Mouse (Mus musculus): ENCODE data around the gene Bsg. TPM values are rescaled to one million over a fixed set of nuclear protein-coding genes. Genes with fewer than 3 reads are reported as not detected.

Gene Bsg
- total and polyA plus RNA-seq, 3 experiments: 318 to 700 (median 346) TPM

GRCm38 (mm10) chr10:79681591-79682245, 22.6 kb upstream of the Bsg start, which contains the start of gene Cdc34 (continued):
- TF ChIP-seq HCFC1 (IDR thresholded peaks at IDR 0.05; ENCODE audit: low read depth, low read length): peak; percentile 98
- TF ChIP-seq RCOR1 (IDR thresholded peaks at IDR 0.05; ENCODE audit: low read depth, low read length): 0 out of 2 replicates have a peak, but pooled peaks have one; percentile 14
- TF ChIP-seq POLR2A (IDR thresholded peaks at IDR 0.05; ENCODE audit: control insufficient read depth in 1 of 2, insufficient read depth in 1 of 2, low read depth in 1 of 2, low read length in 2 of 2, poor library complexity in 1 of 2): peak; percentile 59 to 85; a peak in 3 of 4 replicates
- peak; percentile 26; the same call in 1 of the 2 replicates for TF ChIP-seq ETS1 (IDR thresholded peaks at IDR 0.05; ENCODE audit: low read depth, low read length)
- no peak for TF ChIP-seq CHD2 (IDR thresholded peaks at IDR 0.05; ENCODE audit: low read length)

- peak; percentile 50 for DNase-seq (ENCODE audit: low read depth, low spot score)
Observed at GRCm38 (mm10) chr10:79682551-79682915, 21.8 kb upstream of the Bsg start.

GRCm38 (mm10) chr10:79682916-79683582, 21.2 kb upstream of the Bsg start:
- peaks cover 6 to 19% of the 10 kb centered on the region in 2 experiments; a peak in 3 of 4 replicates for H3K4me1 ChIP-seq (ENCODE audit: control insufficient read depth in 1 of 2, insufficient read depth in 2 of 2, low read length in 2 of 2)
- TF ChIP-seq MAZ (IDR thresholded peaks at IDR 0.05; ENCODE audit: low read depth, low read length) (peak; percentile 74; the same call in 1 of the 2 replicates), SIN3A (IDR thresholded peaks at IDR 0.05; ENCODE audit: low read length) (peak; percentile 62), POLR2AphosphoS2 (IDR thresholded peaks at IDR 0.05; ENCODE audit: low read length) (no peak), MYC (IDR thresholded peaks at IDR 0.05; ENCODE audit: low read depth, low read length) (peak; percentile 12; the same call in 1 of the 2 replicates), ZNF384 (IDR thresholded peaks at IDR 0.05; ENCODE audit: low read depth, low read length) (no peak), RCOR1 (IDR thresholded peaks at IDR 0.05; ENCODE audit: low read depth, low read length) (no peak), TBP (IDR thresholded peaks at IDR 0.05; ENCODE audit: low read depth, low read length) (no peak), CHD2 (IDR thresholded peaks at IDR 0.05; ENCODE audit: low read length) (no peak), EP300 (IDR thresholded peaks at IDR 0.05; ENCODE audit: low read depth in 1 of 2, low read length in 2 of 2) (no peak), GABPA (IDR thresholded peaks at IDR 0.05; ENCODE audit: low read depth, low read length) (no peak), USF1 (IDR thresholded peaks at IDR 0.05; ENCODE audit: low read depth, low read length) (no peak), HCFC1 (IDR thresholded peaks at IDR 0.05; ENCODE audit: low read depth, low read length) (no peak), MAX (IDR thresholded peaks at IDR 0.05; ENCODE audit: low read length) (no peak), MXI1 (IDR thresholded peaks at IDR 0.05; ENCODE audit: low read depth, low read length) (peak; percentile 64), GATA1 (IDR thresholded peaks at IDR 0.05; ENCODE audit: low read depth, low read length) (no peak), USF2 (IDR thresholded peaks at IDR 0.05; ENCODE audit: borderline replicate concordance in 1 of 2, insufficient read depth in 1 of 2, low read depth in 1 of 2, low read length in 2 of 2) (no peak)

More at GRCm38 (mm10) chr10:79682551-79682915, 21.8 kb upstream of the Bsg start:
- H3K4me3 ChIP-seq (ENCODE audit: control insufficient read depth in 1 of 2, insufficient read depth in 1 of 2, low read depth in 2 of 2, low read length in 2 of 2): peak overlapping the region; percentile 96 to 98
- peaks cover 6 to 19% of the 10 kb centered on the region in 2 experiments; a peak in 3 of 4 replicates for H3K4me1 ChIP-seq (ENCODE audit: control insufficient read depth in 1 of 2, insufficient read depth in 2 of 2, low read length in 2 of 2)
- H3K79me2 ChIP-seq (ENCODE audit: control insufficient read depth, insufficient read depth, low read length, poor library complexity): peaks cover 32% of the 10 kb centered on the region
- peak overlapping the region; percentile 59 for H3K27ac ChIP-seq (ENCODE audit: control insufficient read depth, low read depth, low read length)
- TF ChIP-seq MYC (IDR thresholded peaks at IDR 0.05; ENCODE audit: low read depth, low read length) (0 out of 2 replicates have a peak, but pooled peaks have one; percentile 36), POLR2AphosphoS5 (IDR thresholded peaks at IDR 0.05; ENCODE audit: borderline replicate concordance, low read depth, low read length) (no peak), ZC3H11A (IDR thresholded peaks at IDR 0.05; ENCODE audit: low read depth, low read length) (no peak), UBTF (IDR thresholded peaks at IDR 0.05; ENCODE audit: borderline replicate concordance, insufficient read depth, low read depth, low read length) (no peak), BHLHE40 (IDR thresholded peaks at IDR 0.05; ENCODE audit: borderline replicate concordance, low read depth, low read length) (peak; percentile 42; the same call in 1 of the 2 replicates), HCFC1 (IDR thresholded peaks at IDR 0.05; ENCODE audit: low read depth, low read length) (no peak), POLR2AphosphoS2 (IDR thresholded peaks at IDR 0.05; ENCODE audit: low read length) (no peak), JUND (IDR thresholded peaks at IDR 0.05; ENCODE audit: low read depth, low read length) (no peak), NRF1 (IDR thresholded peaks at IDR 0.05; ENCODE audit: insufficient read depth, low read depth, low read length, poor library complexity, severe bottlenecking) (0 out of 2 replicates have a peak, but pooled peaks have one; percentile 17), ZMIZ1 (IDR thresholded peaks at IDR 0.05; ENCODE audit: low read depth, low read length) (no peak), RAD21 (IDR thresholded peaks at IDR 0.05; ENCODE audit: low read depth, low read length) (no peak), MAZ (IDR thresholded peaks at IDR 0.05; ENCODE audit: low read depth, low read length) (no peak), ELF1 (IDR thresholded peaks at IDR 0.05; ENCODE audit: low read depth, low read length) (no peak), E2F4 (IDR thresholded peaks at IDR 0.05; ENCODE audit: borderline replicate concordance, low read depth, low read length) (no peak), MXI1 (IDR thresholded peaks at IDR 0.05; ENCODE audit: low read depth, low read length) (peak; percentile 63), MEF2A (IDR thresholded peaks at IDR 0.05; ENCODE audit: extremely low read depth, insufficient replicate concordance, low read depth, low read length, poor library complexity, severe bottlenecking) (no peak), CHD2 (IDR thresholded peaks at IDR 0.05; ENCODE audit: low read length) (no peak), POLR2A (IDR thresholded peaks at IDR 0.05; ENCODE audit: control insufficient read depth in 1 of 2, insufficient read depth in 1 of 2, low read depth in 1 of 2, low read length in 2 of 2, poor library complexity in 1 of 2) (0 out of 4 replicates have a peak, but pooled peaks of 1 of the 2 experiments have one; percentile 5), SMC3 (IDR thresholded peaks at IDR 0.05; ENCODE audit: low read depth, low read length) (no peak), MYB (IDR thresholded peaks at IDR 0.05; ENCODE audit: low read depth, low read length) (no peak), MAX (IDR thresholded peaks at IDR 0.05; ENCODE audit: low read length) (peak; percentile 62)
- H3K9me3 ChIP-seq (replicated peaks; ENCODE audit: insufficient read depth, low read length): no peaks in the 10 kb centered on the region
- peak overlapping the region; percentile 96 for H3K9ac ChIP-seq (ENCODE audit: control insufficient read depth, low read depth, low read length, poor library complexity, severe bottlenecking)
- H3K27me3 ChIP-seq (ENCODE audit: control insufficient read depth in 1 of 2, insufficient read depth in 2 of 2, low read length in 2 of 2): no peaks in the 10 kb centered on the region
- peaks cover 3 to 4% of the 10 kb centered on the region in 2 experiments; a peak in 2 of 4 replicates for H3K36me3 ChIP-seq (ENCODE audit: control insufficient read depth in 1 of 2, insufficient read depth in 2 of 2, low read length in 2 of 2)

More at GRCm38 (mm10) chr10:79682916-79683582, 21.2 kb upstream of the Bsg start:
- H3K36me3 ChIP-seq (ENCODE audit: control insufficient read depth in 1 of 2, insufficient read depth in 2 of 2, low read length in 2 of 2): peaks cover 3 to 4% of the 10 kb centered on the region in 2 experiments; a peak in 2 of 4 replicates
- peak; percentile 74 for DNase-seq (ENCODE audit: low read depth, low spot score)
- peaks cover 32% of the 10 kb centered on the region for H3K79me2 ChIP-seq (ENCODE audit: control insufficient read depth, insufficient read depth, low read length, poor library complexity)
- peak overlapping the region; percentile 96 for H3K9ac ChIP-seq (ENCODE audit: control insufficient read depth, low read depth, low read length, poor library complexity, severe bottlenecking)
- no peaks in the 10 kb centered on the region for H3K9me3 ChIP-seq (replicated peaks; ENCODE audit: insufficient read depth, low read length)
- peak overlapping the region; percentile 96 to 98 for H3K4me3 ChIP-seq (ENCODE audit: control insufficient read depth in 1 of 2, insufficient read depth in 1 of 2, low read depth in 2 of 2, low read length in 2 of 2)
- no peaks in the 10 kb centered on the region for H3K27me3 ChIP-seq (ENCODE audit: control insufficient read depth in 1 of 2, insufficient read depth in 2 of 2, low read length in 2 of 2)
- H3K27ac ChIP-seq (ENCODE audit: control insufficient read depth, low read depth, low read length): peak overlapping the region; percentile 59
